Mouse (Mus musculus) kidney, embryonic 15.5 days (tissue): ENCODE results near the gene Rhoq. TPM values are rescaled to one million over a fixed set of nuclear protein-coding genes. Genes with fewer than 3 reads are reported as not detected.

Experiments used
- ATAC-seq: fragments of 200-750 bp; cut with Nextera tagmentation; replicated peaks from 2 replicates; pipeline ENCODE4 v1.8.0; 2017; ENCODE audit warnings: moderate TSS enrichment; ENCODE audit not compliant: low FRiP score
- H3K27ac ChIP-seq: fragments of 300-500 bp; sonication (generic); 2 replicates; pipeline ENCODE4 v1.5.1; 2015; ENCODE audit warnings: mild to moderate bottlenecking, inconsistent platforms
- H3K27me3 ChIP-seq: fragments of 300-500 bp; sonication (generic); 2 replicates; pipeline ENCODE4 v1.6.1; 2015; ENCODE audit warnings: inconsistent platforms
- H3K36me3 ChIP-seq: fragments of 300-500 bp; sonication (generic); 2 replicates; pipeline ENCODE4 v1.6.1; 2015; ENCODE audit warnings: inconsistent platforms
- H3K4me1 ChIP-seq: fragments of 300-500 bp; sonication (generic); 2 replicates; pipeline ENCODE4 v1.6.1; 2015; ENCODE audit warnings: inconsistent platforms
- H3K4me2 ChIP-seq: fragments of 300-500 bp; sonication (generic); 2 replicates; pipeline ENCODE4 v1.6.1; 2015; ENCODE audit warnings: moderate library complexity, mild to moderate bottlenecking, inconsistent platforms
- H3K4me3 ChIP-seq: fragments of 300-500 bp; sonication (generic); replicated peaks from 2 replicates; pipeline ENCODE4 v1.5.1; 2015; ENCODE audit warnings: mild to moderate bottlenecking, inconsistent platforms
- H3K9ac ChIP-seq: fragments of 300-500 bp; sonication (generic); 2 replicates; pipeline ENCODE4 v1.6.1; 2015; ENCODE audit warnings: mild to moderate bottlenecking, inconsistent platforms
- H3K9me3 ChIP-seq: fragments of 300-500 bp; sonication (generic); replicated peaks from 2 replicates; pipeline ENCODE4 v1.6.1; 2016; ENCODE audit warnings: inconsistent platforms
- WGBS: fragments of 180-500 bp; shearing (Covaris S2); methylation state at CpG from one replicate; pipeline ENCODE4 v1.1.7; 2015; ENCODE audit warnings: mixed read lengths; 5-methylcytosine and 5-hydroxymethylcytosine counted together
- polyA plus RNA-seq: library from polyadenylated mRNA; unstranded; fragments of >200 nt; fragmentation: Nextera tagmentation; extraction: Ambion mirVana; gene quantifications from 2 replicates; pipeline ENCODE4 v1.2.1, GENCODE M21; 2015

Gene Rhoq
- polyA plus RNA-seq, 1 experiment from 2014 or later = 16.3 TPM

- Histone ChIP-seq H3K4me2 (peak overlapping the region; percentile 86), H3K36me3 (peaks cover 32% of the 10 kb centered on the region), H3K9ac (peak overlapping the region; percentile 70), H3K4me3 (peak overlapping the region; percentile 73), H3K9me3 (no peaks in the 10 kb centered on the region), H3K27ac (0 out of 2 replicates have a peak overlapping the region, but pooled peaks have one; percentile 11), H3K4me1 (peaks cover 16% of the 10 kb centered on the region), H3K27me3 (no peaks in the 10 kb centered on the region)
- WGBS = under 1% methylated on average over 55 of the region's 55 CpGs
- peak; percentile 76; the same call in 1 of the 2 replicates for ATAC-seq
Observed at GRCm38 (mm10) chr17:87024491-87025242, 61.8 kb downstream of the Rhoq start.

GRCm38 (mm10) chr17:87025269-87025949 lies 62.5 kb downstream of the Rhoq start, which contains the start of the genes Pigf and Cript:
Pigf (minus strand) TSS chr17:87025406.
Cript (plus strand) TSS chr17:87025550.
- ATAC-seq = peak; percentile 100
- Histone ChIP-seq H3K9ac (peak within 1 kb of the TSS; percentile 70), H3K9me3 (no peaks in the 10 kb centered on the region), H3K4me2 (peak within 1 kb of the TSS; percentile 86), H3K4me1 (peaks cover 16% of the 10 kb centered on the region), H3K36me3 (peaks cover 32% of the 10 kb centered on the region), H3K27ac (peak within 1 kb of the TSS; percentile 49; the same call in 1 of the 2 replicates), H3K4me3 (peak within 1 kb of the TSS; percentile 73), H3K27me3 (no peaks in the 10 kb centered on the region)
- WGBS = under 1% methylated on average over 43 of the region's 43 CpGs

GRCm38 (mm10) chr17:87036141-87037073 lies 73.5 kb downstream of the Rhoq start:
- no peak overlapping the region for H3K9ac ChIP-seq
- no peaks in the 10 kb centered on the region for H3K4me1 ChIP-seq
- no peak overlapping the region for H3K4me3 ChIP-seq
- no peaks in the 10 kb centered on the region for H3K27me3 ChIP-seq
- no peak for ATAC-seq
- H3K36me3 ChIP-seq = peaks cover 43% of the 10 kb centered on the region
- no peak overlapping the region for H3K27ac ChIP-seq
- 58% methylated on average over 10 of the region's 10 CpGs for WGBS
- H3K4me2 ChIP-seq = no peak overlapping the region
- no peaks in the 10 kb centered on the region for H3K9me3 ChIP-seq

- Histone ChIP-seq H3K4me3 (no peak overlapping the region), H3K9ac (no peak overlapping the region), H3K4me2 (no peak overlapping the region), H3K27ac (no peak overlapping the region), H3K36me3 (peaks cover 29% of the 10 kb centered on the region), H3K4me1 (no peaks in the 10 kb centered on the region), H3K27me3 (no peaks in the 10 kb centered on the region), H3K9me3 (no peaks in the 10 kb centered on the region)
- 82% methylated on average over 5 of the region's 5 CpGs for whole genome bisulfite sequencing
- no peak for ATAC-seq
Observed at GRCm38 (mm10) chr17:87038496-87038895, 75.6 kb downstream of the Rhoq start.

- Histone ChIP-seq H3K9me3 (no peaks in the 10 kb centered on the region), H3K4me1 (no peaks in the 10 kb centered on the region), H3K27ac (no peak overlapping the region), H3K27me3 (no peaks in the 10 kb centered on the region), H3K4me3 (no peak overlapping the region), H3K9ac (no peak overlapping the region), H3K36me3 (peaks cover 13% of the 10 kb centered on the region; the same call in 1 of the 2 replicates), H3K4me2 (no peak overlapping the region)
- 74% methylated on average over 19 of the region's 19 CpGs for WGBS
- ATAC-seq = no peak
Observed at GRCm38 (mm10) chr17:87041739-87042138, 78.9 kb downstream of the Rhoq start.

GRCm38 (mm10) chr17:87044364-87044763 lies 81.5 kb downstream of the Rhoq start:
- Histone ChIP-seq H3K27me3 (no peaks in the 10 kb centered on the region), H3K4me3 (no peak overlapping the region), H3K4me1 (no peaks in the 10 kb centered on the region), H3K9ac (no peak overlapping the region), H3K4me2 (peak overlapping the region; percentile 30; the same call in 1 of the 2 replicates), H3K27ac (no peak overlapping the region), H3K36me3 (no peaks in the 10 kb centered on the region), H3K9me3 (no peaks in the 10 kb centered on the region)
- WGBS = under 1% methylated on average over 15 of the region's 15 CpGs
- peak; percentile 74 for ATAC-seq

GRCm38 (mm10) chr17:87044796-87045195 lies 81.9 kb downstream of the Rhoq start:
- Histone ChIP-seq H3K4me3 (no peak overlapping the region), H3K27ac (no peak overlapping the region), H3K4me1 (no peaks in the 10 kb centered on the region), H3K4me2 (no peak overlapping the region), H3K27me3 (no peaks in the 10 kb centered on the region), H3K9me3 (no peaks in the 10 kb centered on the region), H3K36me3 (no peaks in the 10 kb centered on the region), H3K9ac (no peak overlapping the region)
- WGBS = 84% methylated on average over 8 of the region's 8 CpGs
- no peak for ATAC-seq

Other genes with a start within 250 kb of the Rhoq start
- gene Epas1, start 209.4 kb upstream of the Rhoq start, polyA plus RNA-seq = 8.4 and 9.5 TPM in 2 replicates
- not detected in 2 replicates for gene Tmem247, start 45.7 kb upstream of the Rhoq start, polyA plus RNA-seq
- not detected in 2 replicates for gene Atp6v1e2, start 15.2 kb upstream of the Rhoq start, polyA plus RNA-seq
- gene Pigf, start 62.3 kb downstream of the Rhoq start, polyA plus RNA-seq = 39.2 and 46.7 TPM in 2 replicates
- gene Cript, start 62.5 kb downstream of the Rhoq start, polyA plus RNA-seq = 136 and 147 TPM in 2 replicates
- gene Socs5, start 144.6 kb downstream of the Rhoq start, polyA plus RNA-seq = 14.9 and 17.0 TPM in 2 replicates